Mouse (Mus musculus) gastrocnemius, postnatal 36 days (tissue): ENCODE results near the gene Tnfrsf8. TPM values are rescaled to one million over a fixed set of nuclear protein-coding genes. Genes with fewer than 3 reads are reported as not detected.

Source experiments
- DNase-seq, 2 experiments: peaks; one replicate each; pipeline ENCODE4 v3.0.0; 2022
- intact Hi-C: fragments of 180-260 bp; cut with DNase I; formaldehyde crosslinking; loops from one replicate; pipeline ENCODE4 v1.15.1; 2025
- total RNA-seq, 2 experiments: library from RNA; stranded (reverse); gene quantifications; 2 replicates each; pipeline ENCODE4 v1.2.3; 2021

Tnfrsf8 gene
- total RNA-seq, 2 experiments from 2014 or later, result 0.10 TPM; not detected in 1

DNA sequence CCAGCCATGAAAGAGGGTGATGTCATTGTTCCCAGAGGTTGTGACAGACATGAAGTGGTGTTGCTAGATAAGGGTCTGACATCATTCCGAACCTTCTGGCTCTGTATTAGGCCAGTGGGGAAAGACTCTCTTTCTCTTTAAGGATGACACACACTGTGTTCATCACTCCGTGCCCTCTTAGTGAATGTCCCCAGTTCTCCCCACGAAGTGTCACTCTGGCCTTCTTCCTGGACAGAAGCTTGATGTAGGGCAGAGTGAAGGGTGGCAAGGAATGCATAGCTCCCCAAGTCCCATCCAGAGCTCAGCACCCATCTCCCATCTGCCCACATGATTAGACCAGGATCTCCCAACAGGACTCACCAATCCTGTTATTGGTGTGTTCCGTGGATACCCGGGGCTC is 41.0 kb downstream of the Tnfrsf8 start:
- no peak for DNase-seq
- intact Hi-C loops, result no loop called here

DNA sequence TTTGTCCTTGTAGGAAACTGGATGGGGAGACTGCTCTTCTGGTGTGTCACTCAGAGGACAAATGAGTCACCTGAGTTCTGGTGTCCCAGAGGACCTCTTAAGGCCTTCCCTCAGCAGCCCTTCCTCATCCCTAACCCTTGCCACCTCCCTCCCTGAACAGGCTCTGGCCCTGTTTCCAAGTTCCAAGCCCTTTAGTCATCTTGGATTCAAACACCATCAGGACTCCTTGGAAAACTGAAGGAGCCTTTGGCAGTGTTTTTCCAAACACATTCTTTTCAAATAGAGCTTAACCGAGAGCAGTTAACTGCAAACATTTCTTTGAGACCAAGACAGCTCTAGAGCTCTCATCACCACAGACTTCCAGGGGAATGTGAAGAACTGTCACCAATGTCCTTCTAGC is 42.2 kb downstream of the Tnfrsf8 start:
- intact Hi-C loops, result no loop called here
- peak in 1 of 2 experiments; percentile 52 for DNase-seq

DNA sequence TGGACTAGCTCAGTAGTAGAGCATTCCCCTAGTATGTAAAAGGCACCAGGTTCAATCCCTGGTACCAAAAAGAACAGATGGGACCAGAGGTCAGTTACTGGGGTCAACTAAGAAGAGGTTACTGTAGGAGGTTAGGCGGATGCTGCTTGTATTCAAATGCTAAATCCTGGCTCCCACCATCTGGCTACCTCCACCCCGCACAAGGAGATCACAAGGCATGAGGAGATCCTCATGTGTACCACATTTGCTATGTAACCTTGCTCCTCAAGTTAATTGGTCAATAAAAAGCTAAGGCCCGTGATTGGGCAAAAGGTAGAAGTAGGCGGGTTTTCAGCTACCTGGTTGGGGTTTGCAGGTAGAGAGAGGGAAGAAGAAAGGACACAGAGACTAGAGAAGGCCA is 43.3 kb downstream of the Tnfrsf8 start:
- no peak for DNase-seq
- intact Hi-C loops, result no loop called here

DNA sequence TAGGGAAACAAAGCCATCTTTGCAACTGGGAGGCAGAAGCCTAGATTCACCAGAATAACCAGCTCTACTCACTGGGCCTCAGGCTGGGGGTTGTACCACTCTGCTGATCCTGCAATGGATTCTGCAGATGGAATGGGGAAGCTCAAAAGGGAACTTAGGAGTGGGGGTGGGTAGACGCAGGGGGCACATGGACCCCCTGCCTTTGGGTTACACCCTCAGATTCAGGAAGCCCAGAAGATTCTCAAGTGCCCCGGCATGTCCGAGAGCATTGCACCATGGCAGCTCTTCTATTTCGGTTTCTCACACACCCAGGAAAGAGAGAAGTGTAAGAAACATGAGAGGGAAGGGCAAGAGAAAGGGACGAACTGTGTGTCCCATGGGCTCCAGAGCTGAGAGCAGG is 44.8 kb downstream of the Tnfrsf8 start:
- intact Hi-C loops, result no loop called here
- DNase-seq, result no peak

DNA sequence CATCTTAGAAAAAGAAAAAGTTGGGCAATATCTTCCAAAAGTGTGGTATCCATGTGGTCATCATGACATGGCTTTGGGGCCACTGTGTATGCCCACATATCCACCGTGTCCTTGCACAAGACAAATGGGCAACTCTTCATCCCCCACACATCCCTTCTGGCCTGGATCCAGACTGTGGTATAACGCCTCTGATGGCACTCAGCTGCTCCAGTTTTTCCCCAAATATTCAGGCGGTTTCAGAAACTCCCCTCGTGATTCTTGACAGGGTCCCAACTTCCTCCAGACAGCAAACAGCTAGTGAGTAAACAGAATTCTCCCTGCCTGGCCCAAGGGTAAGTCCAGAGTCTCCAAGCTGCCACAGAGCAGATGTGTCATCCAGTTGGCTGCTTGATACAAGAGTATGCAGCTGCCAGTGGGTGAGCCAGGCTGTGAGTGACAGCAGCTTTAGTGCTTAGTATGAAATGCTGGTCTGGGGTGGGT is 47.3 kb downstream of the Tnfrsf8 start:
- DNase-seq, result no peak
- intact Hi-C loops, result no loop called here

DNA sequence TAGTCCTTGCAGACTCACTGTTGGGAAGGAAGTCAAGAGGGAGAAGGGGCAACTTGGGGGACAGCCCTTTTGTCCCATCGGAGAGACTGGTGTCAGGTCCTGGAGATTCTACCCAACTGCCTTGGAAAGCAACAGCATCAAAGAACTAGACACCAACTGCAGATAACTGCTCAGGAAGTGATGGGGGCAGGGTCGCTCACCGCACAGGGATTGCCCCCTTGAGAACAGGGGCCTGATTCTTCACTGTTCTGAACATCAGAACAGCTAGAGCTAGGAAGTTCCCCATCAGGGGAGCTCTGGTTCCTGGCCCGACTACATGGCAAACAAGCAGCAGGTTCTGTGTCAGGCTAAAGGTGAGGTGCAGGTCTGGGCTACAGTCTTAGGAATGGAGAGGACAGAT is 48.5 kb downstream of the Tnfrsf8 start:
- no peak for DNase-seq
- intact Hi-C loops, result no loop called here

DNA sequence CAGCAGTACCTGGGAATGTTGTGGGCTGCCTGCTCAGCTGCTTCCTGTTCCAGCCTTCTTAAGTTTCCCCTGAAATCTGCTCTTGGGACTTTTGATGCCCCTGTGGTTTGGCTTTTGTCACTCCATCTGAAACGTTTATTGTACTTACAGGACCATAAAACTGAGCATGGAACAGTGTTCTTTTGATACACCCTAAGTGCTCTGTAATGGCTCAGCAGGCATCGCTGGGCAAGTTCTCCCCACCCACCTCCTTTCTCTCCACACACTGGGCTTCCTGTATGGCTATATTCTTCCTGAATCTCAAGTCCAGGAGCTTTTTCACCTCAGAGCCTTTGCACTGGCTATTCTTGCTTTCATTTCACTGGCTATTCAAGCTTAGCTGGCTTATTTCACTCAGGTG is 50.2 kb downstream of the Tnfrsf8 start:
- intact Hi-C loops, result no loop called here
- DNase-seq, result no peak

DNA sequence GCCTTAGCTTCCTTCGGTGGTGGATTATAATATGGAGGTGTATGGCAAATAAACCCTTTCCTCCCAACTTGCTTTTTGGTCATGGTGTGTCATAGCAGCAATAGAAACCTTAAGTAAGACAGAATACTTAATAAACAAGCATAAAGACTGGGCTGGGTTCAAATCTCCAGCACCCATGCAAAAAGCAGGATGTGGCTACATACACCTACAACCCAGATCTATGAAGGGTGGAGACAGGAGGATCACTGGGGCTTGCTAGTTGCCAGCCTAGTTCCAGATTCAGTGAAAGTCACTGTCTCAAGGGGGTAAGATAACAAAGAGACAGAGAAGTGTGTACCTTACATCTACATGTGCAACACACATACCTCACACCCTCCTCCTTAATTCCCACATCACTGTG is 51.4 kb downstream of the Tnfrsf8 start:
- intact Hi-C loops, result no loop called here
- DNase-seq, result no peak

DNA sequence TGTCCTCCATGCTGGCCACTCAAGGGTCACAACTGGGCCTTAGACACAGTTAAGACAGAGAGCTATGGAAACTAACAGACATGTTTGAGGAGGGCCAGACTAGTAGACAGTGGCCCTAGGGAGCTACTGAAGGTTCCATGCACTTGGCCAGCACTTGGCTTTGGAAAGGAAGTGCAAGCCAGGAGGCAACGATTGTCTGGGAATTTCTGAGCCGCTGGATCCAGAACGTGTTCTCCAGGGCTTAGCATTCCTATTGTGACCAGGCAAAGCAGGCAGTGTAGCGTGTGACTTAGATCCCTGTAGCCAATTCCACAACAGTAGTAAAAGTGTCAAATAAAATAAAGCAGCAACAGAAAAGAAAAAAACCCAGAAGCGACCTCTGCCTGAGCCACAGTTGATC is 54.2 kb downstream of the Tnfrsf8 start:
- intact Hi-C loops, result no loop called here
- DNase-seq, result no peak

DNA sequence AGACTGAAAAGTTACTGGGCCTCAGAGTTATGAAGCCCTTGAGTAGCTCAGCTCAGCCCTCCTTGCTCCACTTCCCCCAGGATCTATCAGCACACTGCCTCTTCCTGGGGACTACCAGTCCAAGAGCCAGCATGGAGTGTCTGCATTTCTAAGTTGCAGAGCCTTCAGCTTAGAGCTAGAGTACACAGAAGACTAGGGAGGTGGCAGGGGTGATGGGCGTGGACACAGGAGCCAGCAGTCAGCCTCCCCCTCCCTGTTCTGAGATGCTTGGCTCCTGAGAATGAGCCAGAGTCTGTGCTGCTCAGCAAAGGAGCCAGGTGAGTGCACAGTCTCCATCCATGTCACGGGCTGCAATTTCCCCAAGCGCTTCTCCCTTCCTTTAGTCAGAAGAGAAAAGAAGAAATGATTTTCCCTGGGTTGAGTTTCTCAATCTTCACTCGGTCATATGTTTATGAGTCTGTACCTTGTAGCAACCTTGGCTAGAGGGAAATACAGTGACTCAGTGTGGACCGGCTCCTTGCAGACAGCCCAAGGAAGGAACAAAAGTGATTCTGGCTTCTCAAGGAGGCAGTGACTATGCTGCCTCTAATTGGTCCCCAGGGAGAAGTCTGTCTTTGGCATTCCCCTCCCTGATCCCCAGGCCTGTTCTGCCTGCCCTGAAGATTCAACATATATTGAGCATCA is 57.1 kb downstream of the Tnfrsf8 start:
- intact Hi-C loops, result no loop called here

DNA sequence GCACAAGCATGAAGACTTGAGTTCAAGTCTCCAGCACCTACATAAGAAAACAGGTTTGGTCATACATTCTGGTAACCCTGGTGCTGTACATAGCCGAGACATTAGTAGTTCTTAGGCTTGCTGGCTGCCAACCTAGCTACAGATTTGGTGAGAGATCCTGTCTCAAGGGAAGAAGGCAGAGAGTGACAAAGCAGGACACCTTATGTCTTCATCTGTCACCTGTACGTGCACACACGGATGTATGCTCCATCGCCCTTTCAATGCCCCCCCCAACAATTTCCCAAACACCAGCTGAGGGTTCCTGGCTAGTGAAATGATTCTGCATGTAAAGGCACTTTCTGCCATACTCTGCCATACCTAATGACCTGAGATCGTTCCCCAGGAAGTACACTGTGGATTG is 58.8 kb downstream of the Tnfrsf8 start:
- no peak for DNase-seq
- intact Hi-C loops, result no loop called here

More for the DNA sequence above, 57.1 kb downstream of the Tnfrsf8 start:
- DNase-seq, result no peak

DNA sequence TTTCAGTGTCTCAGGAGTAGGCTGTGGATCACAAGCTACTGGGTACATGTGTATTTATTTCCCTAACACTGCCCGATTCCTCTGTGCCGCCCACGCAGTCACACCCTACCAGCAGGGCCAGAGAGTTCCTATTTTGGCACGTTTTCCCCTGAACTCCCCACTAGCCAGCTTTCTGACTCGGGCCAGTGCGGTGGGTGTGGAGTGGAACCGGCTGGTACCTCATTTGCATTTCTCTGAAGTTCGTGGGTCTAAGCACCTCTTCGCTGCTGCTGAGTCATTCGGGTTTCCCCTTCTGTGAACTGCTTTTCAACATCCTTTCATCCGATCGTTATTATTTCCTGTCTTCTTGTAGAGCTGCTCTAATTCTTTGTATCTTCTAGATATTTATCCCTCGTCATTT is 60.5 kb downstream of the Tnfrsf8 start:
- no peak for DNase-seq

DNA sequence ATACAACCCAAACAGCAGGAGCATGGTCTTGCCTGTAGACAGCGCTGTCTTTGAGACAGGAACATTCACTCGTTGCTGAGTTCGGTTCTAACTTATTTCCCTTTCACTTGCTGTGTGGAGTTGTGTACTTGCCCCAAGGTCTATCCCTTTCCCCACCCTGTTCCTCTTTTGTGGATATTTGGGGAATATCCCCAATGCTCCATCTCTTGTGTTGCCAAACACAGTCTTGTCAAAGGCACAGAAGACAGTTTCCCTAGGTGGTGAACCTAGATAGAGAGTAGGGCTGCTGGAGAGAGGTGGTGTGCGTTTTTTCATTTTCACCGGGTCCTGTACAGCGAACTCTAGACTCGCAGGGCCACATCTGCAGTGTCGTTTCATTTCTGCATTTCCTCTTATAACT is 62.4 kb downstream of the Tnfrsf8 start:
- intact Hi-C loops, result no loop called here
- no peak for DNase-seq

More for the DNA sequence above, 60.5 kb downstream of the Tnfrsf8 start:
- intact Hi-C loops, result no loop called here

DNA sequence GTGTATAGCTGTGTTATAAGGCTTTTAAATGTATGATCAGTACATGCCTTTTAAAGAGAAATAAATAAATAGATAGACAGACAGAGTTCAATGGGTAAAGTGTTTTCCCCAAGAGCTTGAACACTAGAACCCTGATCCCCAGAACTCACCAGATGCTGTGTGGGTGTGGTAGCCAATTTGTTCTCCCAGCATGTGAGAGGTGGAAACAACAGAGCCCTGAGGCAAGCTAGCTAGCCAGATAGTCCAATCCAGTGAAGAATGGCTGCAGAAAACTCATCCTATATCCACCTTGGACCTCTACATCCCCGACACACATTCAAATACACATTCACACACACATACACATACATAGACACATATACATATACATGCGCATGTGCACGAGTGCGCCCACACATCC is 63.4 kb downstream of the Tnfrsf8 start:
- intact Hi-C loops, result no loop called here
- no peak for DNase-seq

DNA sequence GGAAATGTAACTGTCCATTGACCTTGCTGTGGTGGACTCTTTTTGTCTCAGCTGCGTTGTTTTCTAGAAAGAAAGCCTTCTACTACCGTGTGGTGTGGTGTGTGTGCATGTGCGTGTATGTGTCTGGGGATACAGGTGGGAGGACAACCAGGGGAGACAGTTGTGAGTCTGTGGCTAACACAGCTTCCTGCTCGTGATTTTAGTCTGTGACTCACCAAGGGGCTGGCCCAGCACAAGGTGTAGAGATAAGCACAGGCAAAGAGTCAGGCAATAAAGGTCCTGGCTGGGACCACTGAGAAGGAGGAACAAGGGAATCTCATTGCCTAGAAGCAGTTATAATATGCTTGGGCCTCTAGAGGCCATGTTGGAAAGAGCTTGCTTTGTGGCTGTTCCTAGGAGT is 65.0 kb downstream of the Tnfrsf8 start:
- no peak for DNase-seq
- intact Hi-C loops, result no loop called here

DNA sequence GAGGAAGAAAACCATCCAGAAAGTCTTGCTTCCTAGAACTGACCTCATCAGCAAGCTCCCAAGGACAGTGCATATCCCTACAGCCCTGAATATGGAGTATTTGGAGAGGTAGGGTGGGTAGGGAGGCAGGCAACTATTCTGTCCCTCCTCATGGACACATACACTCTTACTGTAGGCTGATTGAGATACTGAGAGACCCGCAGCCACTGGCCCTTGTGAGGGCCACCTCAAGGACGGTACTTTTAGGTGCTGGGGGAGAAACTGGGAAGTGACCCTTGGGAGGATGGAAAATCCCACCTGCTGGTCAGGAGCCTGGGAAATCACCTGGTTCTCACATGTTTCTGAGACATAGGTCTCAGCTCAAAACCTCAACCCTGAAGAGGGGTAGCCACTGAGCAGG is 67.4 kb downstream of the Tnfrsf8 start:
- DNase-seq, result no peak
- intact Hi-C loops, result no loop called here

DNA sequence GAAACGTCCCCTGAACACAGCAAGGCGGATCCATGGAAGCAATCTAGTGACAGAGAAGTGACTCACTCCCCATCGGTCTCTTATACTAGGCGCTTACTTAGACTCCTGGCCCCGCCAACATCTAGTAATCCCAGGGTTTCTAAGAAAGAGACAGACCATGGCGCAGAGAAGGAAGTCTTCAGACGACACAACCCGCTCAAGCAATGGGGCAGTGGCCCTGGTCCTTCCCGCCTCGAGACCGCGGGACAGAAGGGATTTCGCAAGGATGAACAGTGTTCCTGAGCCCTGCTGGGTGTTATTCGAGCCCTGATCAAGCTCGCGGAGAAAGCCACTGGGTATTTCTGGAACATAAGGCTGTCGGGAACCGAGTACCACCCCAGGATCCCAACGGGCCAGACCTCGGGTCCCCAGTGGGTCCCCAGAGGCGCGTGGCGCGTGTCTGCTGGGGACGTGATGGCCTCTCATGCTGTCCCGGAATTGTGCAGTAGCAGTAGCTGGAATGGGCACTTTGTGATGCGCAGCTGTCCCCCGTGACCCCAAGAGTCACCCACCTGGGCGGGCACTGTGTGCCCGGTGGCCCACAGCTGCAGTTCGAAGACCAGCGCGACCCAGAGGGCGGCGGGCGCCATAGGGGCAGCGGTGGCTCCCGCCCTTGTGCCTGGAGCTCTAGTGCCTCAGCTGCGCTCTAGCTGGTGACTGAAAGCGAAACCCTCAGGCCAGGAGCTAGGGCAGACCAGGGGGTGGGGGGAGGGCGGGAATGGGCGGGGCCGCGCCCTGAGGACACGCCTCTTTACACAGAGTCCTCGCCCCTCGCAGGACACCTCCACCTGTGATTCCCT is 68.6 kb downstream of the Tnfrsf8 start, which contains the start of gene Tnfrsf1b:
TSS of gene Tnfrsf1b (minus strand) at position 698 of the 839 bp plus-strand sequence.
- DNase-seq, result peak; percentile 48 to 68
- intact Hi-C loops, result no loop called here

DNA sequence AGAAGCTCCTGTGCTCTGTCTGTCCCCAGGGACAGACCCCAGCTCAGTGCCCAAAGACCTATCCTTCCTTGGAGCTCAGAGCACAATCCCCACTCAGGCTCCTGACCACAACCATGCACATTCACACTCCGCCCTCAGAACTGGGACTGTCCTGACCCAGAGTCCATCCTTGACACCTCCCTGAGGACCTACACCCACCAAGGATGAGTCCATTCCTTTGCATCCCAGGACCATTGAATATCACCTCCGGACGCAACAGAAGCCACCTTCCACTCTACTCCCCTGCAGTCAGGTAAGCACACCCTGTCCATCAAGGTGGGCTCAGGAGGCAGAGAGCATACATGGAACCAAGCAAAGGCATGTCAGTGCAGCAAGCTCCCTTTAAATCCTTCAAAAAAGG is 69.4 kb downstream of the Tnfrsf8 start:
- no peak for DNase-seq
- intact Hi-C loops, result no loop called here

DNA sequence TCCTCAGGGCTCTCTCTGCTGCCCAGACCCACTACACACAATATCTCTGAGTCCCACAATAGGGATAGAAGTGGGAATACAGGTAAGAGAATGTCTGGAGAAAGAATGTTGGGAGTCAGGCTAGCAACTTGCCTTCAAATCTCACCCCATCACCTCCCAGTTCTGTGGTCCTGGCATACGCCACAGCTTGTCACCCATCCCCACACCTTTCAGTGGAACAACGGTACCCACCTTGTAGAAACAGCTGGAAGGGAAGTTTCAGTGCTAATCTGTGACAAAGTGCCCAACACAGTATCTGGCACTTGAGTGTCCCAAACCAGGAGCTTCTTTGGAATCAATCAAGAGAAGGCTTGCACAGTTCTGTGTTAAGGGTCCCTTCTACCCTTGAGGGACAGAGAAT is 70.3 kb downstream of the Tnfrsf8 start:
- DNase-seq, result no peak
- intact Hi-C loops, result no loop called here

DNA sequence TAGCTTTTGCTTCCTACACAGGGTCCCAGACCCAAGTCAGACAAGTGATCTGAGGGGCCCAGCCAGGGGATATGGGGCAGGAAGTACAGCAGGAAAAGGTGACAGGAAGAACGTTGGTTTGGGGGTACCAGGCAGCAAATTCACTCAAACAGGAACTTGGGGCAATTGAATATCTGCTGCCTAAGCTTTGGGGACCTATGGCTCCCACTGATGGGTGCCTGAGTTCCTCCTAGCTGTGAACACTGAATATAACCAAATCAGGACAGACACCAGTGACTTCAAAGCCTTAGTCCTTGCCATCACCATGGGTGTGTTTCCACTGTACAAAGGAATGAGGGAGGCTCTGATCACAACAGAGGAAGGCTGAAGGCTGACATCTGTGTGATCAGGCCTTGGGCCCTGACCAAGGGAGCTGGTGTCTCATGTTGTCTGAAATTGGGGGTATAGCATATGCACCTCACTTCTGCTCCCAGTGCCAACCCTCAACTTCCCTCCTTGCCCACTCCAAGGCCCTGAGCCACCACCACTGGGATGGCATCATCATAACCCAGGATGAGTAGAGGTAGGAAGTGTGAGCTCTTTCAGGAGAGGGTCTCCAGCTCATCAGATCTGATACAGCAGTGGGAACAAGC is 72.1 kb downstream of the Tnfrsf8 start:
- intact Hi-C loops, result no loop called here
- DNase-seq, result no peak

DNA sequence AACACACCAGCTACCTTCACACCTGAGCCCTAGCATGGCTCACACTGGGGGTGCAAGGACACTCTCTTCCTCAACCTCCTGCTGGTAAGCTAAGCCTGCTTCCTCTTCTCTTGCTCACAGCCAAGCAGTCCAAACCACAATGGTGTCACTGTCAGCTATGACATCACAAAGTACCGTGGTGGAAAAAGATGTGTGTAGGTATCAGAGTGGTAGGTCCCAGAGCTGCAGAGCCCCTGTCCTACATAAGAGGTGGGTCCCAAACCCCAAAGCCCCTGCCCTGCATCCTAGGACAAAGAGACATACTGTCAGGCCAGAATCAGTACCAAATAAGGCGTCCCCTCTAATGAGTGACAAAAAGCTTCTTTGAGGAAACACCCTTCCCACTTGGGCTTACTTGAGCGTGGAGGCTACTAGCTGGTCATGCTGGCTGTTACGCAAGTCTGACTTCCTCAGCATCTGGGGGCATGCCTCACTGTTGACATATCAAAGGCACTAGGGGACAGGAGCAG is 74.2 kb downstream of the Tnfrsf8 start:
- DNase-seq, result no peak
- intact Hi-C loops, result no loop called here
